Mouse (Mus musculus) kidney, postnatal 10 days (tissue): ENCODE data around the gene Lmnb2.
A peak's percentile ranks its signal among the peaks of the same experiment; 100 is the strongest.

ENCODE experiments used
- DNase-seq: peaks from one replicate; pipeline ENCODE4 v3.0.0; 2021; ENCODE audit warnings: mixed read lengths

Gene Lmnb2

GRCm38 (mm10) chr10:80917779-80918434 is at the start of gene Lmnb2:
TSS of gene Lmnb2 (minus strand) at chr10:80918245.
- DNase-seq = peak; percentile 83

GRCm38 (mm10) chr10:80967101-80967656 is 49.1 kb upstream of the Lmnb2 start:
- no peak for DNase-seq

- DNase-seq = peak; percentile 54
These were observed 48.3 kb upstream of the Lmnb2 start for GRCm38 (mm10) chr10:80966296-80966695.

GRCm38 (mm10) chr10:80963031-80963975 is 45.3 kb upstream of the Lmnb2 start:
- peak; percentile 75 for DNase-seq

- DNase-seq = no peak
These were observed 44.5 kb upstream of the Lmnb2 start for GRCm38 (mm10) chr10:80962585-80962984.

- peak; percentile 45 for DNase-seq
These were observed 44.0 kb upstream of the Lmnb2 start for GRCm38 (mm10) chr10:80962051-80962472.

- peak; percentile 85 for DNase-seq
These were observed 42.8 kb upstream of the Lmnb2 start for GRCm38 (mm10) chr10:80960551-80961508.

- no peak for DNase-seq
These were observed 41.1 kb upstream of the Lmnb2 start for GRCm38 (mm10) chr10:80958979-80959637.

- no peak for DNase-seq
These were observed 39.7 kb upstream of the Lmnb2 start for GRCm38 (mm10) chr10:80957791-80958190.

- no peak for DNase-seq
These were observed 38.9 kb upstream of the Lmnb2 start for GRCm38 (mm10) chr10:80956901-80957300.

GRCm38 (mm10) chr10:80956385-80956784 is 38.3 kb upstream of the Lmnb2 start:
- no peak for DNase-seq

GRCm38 (mm10) chr10:80955536-80955935 is 37.5 kb upstream of the Lmnb2 start:
- peak; percentile 76 for DNase-seq

- no peak for DNase-seq
These were observed 36.8 kb upstream of the Lmnb2 start for GRCm38 (mm10) chr10:80954843-80955242.

GRCm38 (mm10) chr10:80954415-80954814 is 36.4 kb upstream of the Lmnb2 start:
- DNase-seq = no peak

- no peak for DNase-seq
These were observed 34.4 kb upstream of the Lmnb2 start for GRCm38 (mm10) chr10:80952449-80952848.

- DNase-seq = no peak
These were observed 33.8 kb upstream of the Lmnb2 start for GRCm38 (mm10) chr10:80951761-80952390.

GRCm38 (mm10) chr10:80950314-80950713 is 32.3 kb upstream of the Lmnb2 start:
- DNase-seq = no peak

- DNase-seq = no peak
These were observed 31.0 kb upstream of the Lmnb2 start for GRCm38 (mm10) chr10:80949081-80949480.

- DNase-seq = peak; percentile 62
These were observed 30.5 kb upstream of the Lmnb2 start for GRCm38 (mm10) chr10:80948570-80948969.

- DNase-seq = peak; percentile 85
These were observed 29.8 kb upstream of the Lmnb2 start for GRCm38 (mm10) chr10:80947802-80948201.
